Mouse (Mus musculus) hindbrain, embryonic 15.5 days (tissue): ENCODE data around the gene Gm9758. TPM values are rescaled to one million over a fixed set of nuclear protein-coding genes. Genes with fewer than 3 reads are reported as not detected.
"Not testable (repeated sequence)": the region's sequence is repeated elsewhere in the genome, so short reads cannot be mapped to it uniquely, and the experiment has no call there.

ENCODE experiments used
- ATAC-seq: fragments of 200-750 bp; cut with Nextera tagmentation; 2 replicates; pipeline ENCODE4 v1.8.0; 2017; ENCODE audit warnings: low read depth, moderate number of reproducible peaks, moderate TSS enrichment; ENCODE audit not compliant: low FRiP score
- H3K27ac ChIP-seq: fragments of 300-500 bp; sonication (generic); replicated peaks from 2 replicates; pipeline ENCODE4 v1.5.1; 2015; ENCODE audit warnings: mild to moderate bottlenecking, inconsistent platforms
- H3K27me3 ChIP-seq: fragments of 300-500 bp; sonication (generic); 2 replicates; pipeline ENCODE4 v1.6.1; 2015; ENCODE audit warnings: control low read depth, inconsistent platforms
- H3K36me3 ChIP-seq: fragments of 300-500 bp; sonication (generic); 2 replicates; pipeline ENCODE4 v1.6.1; 2015; ENCODE audit warnings: control low read depth, inconsistent platforms
- H3K4me1 ChIP-seq: fragments of 300-500 bp; sonication (generic); replicated peaks from 2 replicates; pipeline ENCODE4 v1.6.1; 2015; ENCODE audit warnings: control low read depth, inconsistent platforms
- H3K4me2 ChIP-seq: fragments of 300-500 bp; sonication (generic); 2 replicates; pipeline ENCODE4 v1.6.1; 2015; ENCODE audit warnings: moderate library complexity, mild to moderate bottlenecking, inconsistent platforms
- H3K4me3 ChIP-seq: fragments of 300-500 bp; sonication (generic); 2 replicates; pipeline ENCODE4 v1.5.1; 2015; ENCODE audit warnings: mild to moderate bottlenecking, inconsistent platforms
- H3K9ac ChIP-seq: fragments of 300-500 bp; sonication (generic); 2 replicates; pipeline ENCODE4 v1.6.1; 2015; ENCODE audit warnings: inconsistent platforms
- H3K9me3 ChIP-seq: fragments of 300-500 bp; sonication (generic); 2 replicates; pipeline ENCODE4 v1.6.1; 2016; ENCODE audit warnings: control low read depth, inconsistent platforms
- WGBS: fragments of 180-500 bp; shearing (Covaris S2); methylation state at CpG from one replicate; pipeline ENCODE4 v1.1.7; 2015; 5-methylcytosine and 5-hydroxymethylcytosine counted together
- polyA plus RNA-seq: library from polyadenylated mRNA; unstranded; fragments of >200 nt; fragmentation: Nextera tagmentation; extraction: Ambion mirVana; gene quantifications from 2 replicates; pipeline ENCODE4 v1.2.1, GENCODE M21; 2015

The Gm9758 gene
- not detected in 2 replicates for polyA plus RNA-seq

GRCm38 (mm10) chr5:14914799-14915198, at the start of gene Gm9758:
TSS of gene Gm9758 (minus strand) at chr5:14914899.
- H3K9ac ChIP-seq, H3K27me3 ChIP-seq, H3K36me3 ChIP-seq, H3K9me3 ChIP-seq, ATAC-seq, H3K4me2 ChIP-seq, H3K4me1 ChIP-seq, H3K27ac ChIP-seq, H3K4me3 ChIP-seq: not testable (repeated sequence)
- 68% methylated on average over 1 of the region's 1 CpGs for WGBS

GRCm38 (mm10) chr5:14963821-14964220, 49.1 kb upstream of the Gm9758 start:
- not testable (repeated sequence) for ATAC-seq, H3K27ac ChIP-seq, H3K4me1 ChIP-seq, H3K4me2 ChIP-seq, H3K36me3 ChIP-seq, H3K9ac ChIP-seq, H3K27me3 ChIP-seq, H3K4me3 ChIP-seq
- H3K9me3 ChIP-seq = peaks cover 25% of the 10 kb centered on the region
- 83% methylated on average over 13 of the region's 13 CpGs for WGBS

- H3K9me3 ChIP-seq = peaks cover 25% of the 10 kb centered on the region
- H3K27me3 ChIP-seq, ATAC-seq, H3K27ac ChIP-seq, H3K9ac ChIP-seq, H3K4me2 ChIP-seq, H3K4me3 ChIP-seq, H3K4me1 ChIP-seq, H3K36me3 ChIP-seq: not testable (repeated sequence)
- 79% methylated on average over 4 of the region's 4 CpGs for WGBS
These were observed 46.8 kb upstream of the Gm9758 start for GRCm38 (mm10) chr5:14961502-14961901.

- not testable (repeated sequence) for ATAC-seq
These were observed 41.4 kb upstream of the Gm9758 start for GRCm38 (mm10) chr5:14955928-14956706.

GRCm38 (mm10) chr5:14953587-14953986, 38.9 kb upstream of the Gm9758 start:
- ATAC-seq, H3K27me3 ChIP-seq: not testable (repeated sequence)

More at GRCm38 (mm10) chr5:14955928-14956706, 41.4 kb upstream of the Gm9758 start:
- H3K27me3 ChIP-seq, H3K4me3 ChIP-seq, H3K27ac ChIP-seq, H3K4me1 ChIP-seq, H3K9ac ChIP-seq, H3K36me3 ChIP-seq, H3K4me2 ChIP-seq: not testable (repeated sequence)
- peaks cover 33% of the 10 kb centered on the region for H3K9me3 ChIP-seq
- WGBS = 90% methylated on average over 1 of the region's 1 CpGs

GRCm38 (mm10) chr5:14952749-14953148, 38.0 kb upstream of the Gm9758 start:
- H3K27ac ChIP-seq, H3K9ac ChIP-seq, H3K4me3 ChIP-seq, H3K4me2 ChIP-seq, H3K36me3 ChIP-seq, ATAC-seq, H3K4me1 ChIP-seq, H3K27me3 ChIP-seq: not testable (repeated sequence)
- 72% methylated on average over 3 of the region's 3 CpGs for WGBS
- peaks cover 35% of the 10 kb centered on the region for H3K9me3 ChIP-seq

More at GRCm38 (mm10) chr5:14953587-14953986, 38.9 kb upstream of the Gm9758 start:
- H3K9ac ChIP-seq, H3K4me1 ChIP-seq, H3K4me3 ChIP-seq, H3K4me2 ChIP-seq, H3K27ac ChIP-seq, H3K36me3 ChIP-seq: not testable (repeated sequence)
- H3K9me3 ChIP-seq = peaks cover 29% of the 10 kb centered on the region

GRCm38 (mm10) chr5:14951822-14952221, 37.1 kb upstream of the Gm9758 start:
- 69% methylated on average over 7 of the region's 7 CpGs for WGBS
- H3K9me3 ChIP-seq = peaks cover 37% of the 10 kb centered on the region
- ATAC-seq, H3K9ac ChIP-seq, H3K36me3 ChIP-seq, H3K4me2 ChIP-seq, H3K4me3 ChIP-seq, H3K27ac ChIP-seq, H3K4me1 ChIP-seq, H3K27me3 ChIP-seq: not testable (repeated sequence)

GRCm38 (mm10) chr5:14947482-14948198, 32.9 kb upstream of the Gm9758 start:
- not testable (repeated sequence) for H3K27me3 ChIP-seq, ATAC-seq
- WGBS = 59% methylated on average over 4 of the region's 4 CpGs

GRCm38 (mm10) chr5:14945524-14945923, 30.8 kb upstream of the Gm9758 start:
- not testable (repeated sequence) for H3K9ac ChIP-seq, H3K27me3 ChIP-seq, H3K27ac ChIP-seq, H3K4me1 ChIP-seq, H3K4me2 ChIP-seq, ATAC-seq, H3K4me3 ChIP-seq, H3K36me3 ChIP-seq
- 69% methylated on average over 4 of the region's 4 CpGs for WGBS
- H3K9me3 ChIP-seq = peaks cover 10% of the 10 kb centered on the region

More at GRCm38 (mm10) chr5:14947482-14948198, 32.9 kb upstream of the Gm9758 start:
- H3K4me2 ChIP-seq, H3K9ac ChIP-seq, H3K4me3 ChIP-seq, H3K4me1 ChIP-seq, H3K27ac ChIP-seq, H3K36me3 ChIP-seq: not testable (repeated sequence)
- peaks cover 18% of the 10 kb centered on the region for H3K9me3 ChIP-seq

- H3K36me3 ChIP-seq, H3K27ac ChIP-seq, H3K9ac ChIP-seq, H3K4me2 ChIP-seq, H3K27me3 ChIP-seq, ATAC-seq, H3K9me3 ChIP-seq, H3K4me3 ChIP-seq, H3K4me1 ChIP-seq: not testable (repeated sequence)
- WGBS = 92% methylated on average over 1 of the region's 1 CpGs
These were observed 26.3 kb upstream of the Gm9758 start for GRCm38 (mm10) chr5:14941043-14941442.

GRCm38 (mm10) chr5:14938329-14938728, 23.6 kb upstream of the Gm9758 start, which contains the start of gene Speer4e:
TSS of gene Speer4e (minus strand) at chr5:14938429.
- 45% methylated on average over 1 of the region's 1 CpGs for WGBS
- H3K4me3 ChIP-seq, H3K27me3 ChIP-seq, H3K9me3 ChIP-seq, H3K4me1 ChIP-seq, H3K9ac ChIP-seq, H3K27ac ChIP-seq, H3K4me2 ChIP-seq, ATAC-seq, H3K36me3 ChIP-seq: not testable (repeated sequence)

- 76% methylated on average over 5 of the region's 6 CpGs for WGBS
- H3K27me3 ChIP-seq = not testable (repeated sequence)
These were observed 19.0 kb upstream of the Gm9758 start for GRCm38 (mm10) chr5:14933721-14934120.

More at GRCm38 (mm10) chr5:14933721-14934120, 19.0 kb upstream of the Gm9758 start:
- H3K4me3 ChIP-seq, H3K36me3 ChIP-seq, H3K27ac ChIP-seq, ATAC-seq, H3K4me1 ChIP-seq, H3K9me3 ChIP-seq, H3K4me2 ChIP-seq, H3K9ac ChIP-seq: not testable (repeated sequence)
